Mouse (Mus musculus): ENCODE data around the gene Zfp93. TPM values are rescaled to one million over a fixed set of nuclear protein-coding genes. Genes with fewer than 3 reads are reported as not detected.

Gene Zfp93
- total and polyA plus RNA-seq, 3 experiments: not detected

DNA sequence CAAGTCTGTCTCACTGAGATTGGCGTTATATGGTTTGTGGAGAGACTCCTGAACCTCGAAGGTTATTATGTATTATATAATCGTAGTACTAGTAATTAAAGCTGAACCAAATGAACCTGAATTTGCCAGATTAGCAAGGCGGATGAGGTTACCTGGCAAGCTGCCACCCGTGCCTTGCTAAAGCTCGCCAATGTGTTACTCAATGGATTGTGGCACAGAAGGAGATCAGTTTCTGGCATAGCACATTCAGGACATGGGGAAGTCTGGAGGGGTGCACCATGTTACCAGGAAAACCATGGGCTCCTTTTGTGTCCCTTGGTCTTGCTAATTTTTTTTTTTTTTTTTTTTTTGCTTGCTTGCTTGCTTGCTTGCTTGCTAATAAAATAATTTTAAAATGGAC lies 55.0 kb downstream of the Zfp93 start:
- Histone ChIP-seq H3K4me1 (ENCODE audit: control insufficient read depth in 1 of 2, insufficient read depth in 2 of 2, low read length in 2 of 2) (no peaks in the 10 kb centered on the region), H3K9me3 (replicated peaks; ENCODE audit: insufficient read depth, low read length) (no peaks in the 10 kb centered on the region), H3K27ac (ENCODE audit: control insufficient read depth, low read depth, low read length) (no peak overlapping the region), H3K79me2 (ENCODE audit: control insufficient read depth, insufficient read depth, low read length, poor library complexity) (no peaks in the 10 kb centered on the region), H3K4me3 (ENCODE audit: control insufficient read depth in 1 of 2, insufficient read depth in 1 of 2, low read depth in 2 of 2, low read length in 2 of 2) (no peak overlapping the region), H3K36me3 (ENCODE audit: control insufficient read depth in 1 of 2, insufficient read depth in 2 of 2, low read length in 2 of 2) (no peaks in the 10 kb centered on the region), H3K9ac (ENCODE audit: control insufficient read depth, low read depth, low read length, poor library complexity, severe bottlenecking) (no peak overlapping the region), H3K27me3 (ENCODE audit: control insufficient read depth in 1 of 2, insufficient read depth in 2 of 2, low read length in 2 of 2) (no peaks in the 10 kb centered on the region; a peak in 2 of 4 replicates)
- TF ChIP-seq SIN3A (IDR thresholded peaks at IDR 0.05; ENCODE audit: low read length): no peak
- TF ChIP-seq MYC (IDR thresholded peaks at IDR 0.05; ENCODE audit: low read depth, low read length): no peak
- no peak for TF ChIP-seq MAX (IDR thresholded peaks at IDR 0.05; ENCODE audit: low read length)
- no peak for TF ChIP-seq MYB (IDR thresholded peaks at IDR 0.05; ENCODE audit: low read depth, low read length)
- TF ChIP-seq MEF2A (IDR thresholded peaks at IDR 0.05; ENCODE audit: extremely low read depth, insufficient replicate concordance, low read depth, low read length, poor library complexity, severe bottlenecking): no peak
- no peak for TF ChIP-seq ZC3H11A (IDR thresholded peaks at IDR 0.05; ENCODE audit: low read depth, low read length)
- TF ChIP-seq HCFC1 (IDR thresholded peaks at IDR 0.05; ENCODE audit: low read depth, low read length): no peak
- no peak for TF ChIP-seq RAD21 (IDR thresholded peaks at IDR 0.05; ENCODE audit: low read depth, low read length)
- no peak for TF ChIP-seq ZKSCAN1 (IDR thresholded peaks at IDR 0.05; ENCODE audit: low read depth, low read length)
- no peak for TF ChIP-seq USF1 (IDR thresholded peaks at IDR 0.05; ENCODE audit: low read depth, low read length)
- no peak for TF ChIP-seq CHD2 (IDR thresholded peaks at IDR 0.05; ENCODE audit: low read length)
- no peak for TF ChIP-seq NRF1 (IDR thresholded peaks at IDR 0.05; ENCODE audit: insufficient read depth, low read depth, low read length, poor library complexity, severe bottlenecking)
- TF ChIP-seq ETS1 (IDR thresholded peaks at IDR 0.05; ENCODE audit: low read depth, low read length): no peak
- no peak for TF ChIP-seq POLR2AphosphoS2 (IDR thresholded peaks at IDR 0.05; ENCODE audit: low read length)
- no peak for TF ChIP-seq ELF1 (IDR thresholded peaks at IDR 0.05; ENCODE audit: low read depth, low read length)
- no peak for TF ChIP-seq GATA1 (IDR thresholded peaks at IDR 0.05; ENCODE audit: low read depth, low read length)
- TF ChIP-seq GABPA (IDR thresholded peaks at IDR 0.05; ENCODE audit: low read depth, low read length): no peak
- TF ChIP-seq KAT2A (conservative IDR thresholded peaks at IDR 0.05; ENCODE audit: low read depth, low read length): no peak
- no peak for DNase-seq (ENCODE audit: low read depth, low spot score)

DNA sequence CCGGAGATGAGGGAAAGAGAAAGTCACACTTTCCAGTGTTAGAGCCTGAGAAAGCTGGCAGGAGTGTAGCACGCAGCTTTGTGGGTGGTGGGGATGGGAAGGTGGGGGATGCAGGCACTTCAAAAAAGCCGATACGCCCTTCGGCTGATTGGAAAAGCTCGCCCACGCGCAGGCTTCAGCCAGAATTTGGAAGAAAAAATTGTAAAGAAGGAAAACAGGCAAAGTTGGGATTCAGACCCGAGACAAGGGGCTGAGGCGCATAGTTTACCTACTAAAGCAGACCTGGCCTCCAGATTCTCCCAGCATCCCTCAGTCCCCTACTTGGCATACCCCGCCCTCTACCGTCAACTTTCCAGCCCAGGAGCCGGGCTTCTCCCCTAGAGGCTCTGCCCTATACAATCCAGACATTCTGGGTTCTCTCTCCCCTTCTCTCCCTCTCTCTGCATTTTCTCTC lies 55.5 kb downstream of the Zfp93 start:
- DNase-seq (ENCODE audit: low read depth, low spot score): no peak
- Histone ChIP-seq H3K27ac (ENCODE audit: control insufficient read depth, low read depth, low read length) (no peak overlapping the region), H3K79me2 (ENCODE audit: control insufficient read depth, insufficient read depth, low read length, poor library complexity) (no peaks in the 10 kb centered on the region), H3K4me3 (ENCODE audit: control insufficient read depth in 1 of 2, insufficient read depth in 1 of 2, low read depth in 2 of 2, low read length in 2 of 2) (no peak overlapping the region), H3K9ac (ENCODE audit: control insufficient read depth, low read depth, low read length, poor library complexity, severe bottlenecking) (no peak overlapping the region), H3K4me1 (ENCODE audit: control insufficient read depth in 1 of 2, insufficient read depth in 2 of 2, low read length in 2 of 2) (no peaks in the 10 kb centered on the region), H3K27me3 (ENCODE audit: control insufficient read depth in 1 of 2, insufficient read depth in 2 of 2, low read length in 2 of 2) (no peaks in the 10 kb centered on the region; a peak in 2 of 4 replicates), H3K9me3 (replicated peaks; ENCODE audit: insufficient read depth, low read length) (no peaks in the 10 kb centered on the region), H3K36me3 (ENCODE audit: control insufficient read depth in 1 of 2, insufficient read depth in 2 of 2, low read length in 2 of 2) (no peaks in the 10 kb centered on the region)
- no peak for TF ChIP-seq TAL1 (IDR thresholded peaks at IDR 0.05; ENCODE audit: low read length)
- no peak for TF ChIP-seq MYB (IDR thresholded peaks at IDR 0.05; ENCODE audit: low read depth, low read length)
- TF ChIP-seq SIN3A (IDR thresholded peaks at IDR 0.05; ENCODE audit: low read length): no peak
- TF ChIP-seq ELF1 (IDR thresholded peaks at IDR 0.05; ENCODE audit: low read depth, low read length): no peak
- TF ChIP-seq CHD1 (IDR thresholded peaks at IDR 0.05; ENCODE audit: low read depth, low read length): no peak
- TF ChIP-seq MXI1 (IDR thresholded peaks at IDR 0.05; ENCODE audit: low read depth, low read length): no peak
- no peak for TF ChIP-seq RCOR1 (IDR thresholded peaks at IDR 0.05; ENCODE audit: low read depth, low read length)
- TF ChIP-seq ZNF384 (IDR thresholded peaks at IDR 0.05; ENCODE audit: low read depth, low read length): no peak
- no peak for TF ChIP-seq NELFE (IDR thresholded peaks at IDR 0.05; ENCODE audit: low read depth, low read length)
- no peak for TF ChIP-seq GATA1 (IDR thresholded peaks at IDR 0.05; ENCODE audit: low read depth, low read length)
